Mouse (Mus musculus) forebrain, embryonic 15.5 days (tissue): ENCODE measurements around the gene Sh2d6. TPM values are rescaled to one million over a fixed set of nuclear protein-coding genes. Genes with fewer than 3 reads are reported as not detected.

Experiments used
- ATAC-seq: fragments of 200-750 bp; cut with Nextera tagmentation; replicated peaks from 2 replicates; pipeline ENCODE4 v1.8.0; 2017; ENCODE audit warnings: mild to moderate bottlenecking, moderate TSS enrichment, moderate library complexity
- H3K27ac ChIP-seq: fragments of 300-500 bp; sonication (generic); replicated peaks from 2 replicates; pipeline ENCODE4 v1.5.1; 2015; ENCODE audit warnings: mild to moderate bottlenecking, inconsistent platforms
- H3K27me3 ChIP-seq: fragments of 300-500 bp; sonication (generic); 2 replicates; pipeline ENCODE4 v1.6.1; 2015; ENCODE audit warnings: inconsistent platforms
- H3K36me3 ChIP-seq: fragments of 300-500 bp; sonication (generic); 2 replicates; pipeline ENCODE4 v1.6.1; 2015; ENCODE audit warnings: mild to moderate bottlenecking, inconsistent platforms
- H3K4me1 ChIP-seq: fragments of 300-500 bp; sonication (generic); 2 replicates; pipeline ENCODE4 v1.6.1; 2015; ENCODE audit warnings: inconsistent platforms
- H3K4me2 ChIP-seq: fragments of 300-500 bp; sonication (generic); replicated peaks from 2 replicates; pipeline ENCODE4 v1.6.1; 2015; ENCODE audit warnings: mild to moderate bottlenecking, inconsistent platforms
- H3K4me3 ChIP-seq: fragments of 300-500 bp; sonication (generic); 2 replicates; pipeline ENCODE4 v1.5.1; 2015; ENCODE audit warnings: mild to moderate bottlenecking, inconsistent platforms
- H3K9ac ChIP-seq: fragments of 300-500 bp; sonication (generic); replicated peaks from 2 replicates; pipeline ENCODE4 v1.6.1; 2015; ENCODE audit warnings: mild to moderate bottlenecking, inconsistent platforms
- H3K9me3 ChIP-seq: fragments of 300-500 bp; sonication (generic); 2 replicates; pipeline ENCODE4 v1.6.1; 2016; ENCODE audit warnings: inconsistent platforms
- WGBS: fragments of 180-500 bp; shearing (Covaris S2); methylation state at CpG from one replicate; pipeline ENCODE4 v1.1.7; 2015; ENCODE audit warnings: mixed read lengths; 5-methylcytosine and 5-hydroxymethylcytosine counted together
- polyA plus RNA-seq: library from polyadenylated mRNA; unstranded; fragments of >200 nt; fragmentation: Nextera tagmentation; extraction: Ambion mirVana; gene quantifications from 2 replicates; pipeline ENCODE4 v1.2.1, GENCODE M21; 2015

Sh2d6 gene
- polyA plus RNA-seq, 1 experiment from 2014 or later: 0.55 TPM

DNA sequence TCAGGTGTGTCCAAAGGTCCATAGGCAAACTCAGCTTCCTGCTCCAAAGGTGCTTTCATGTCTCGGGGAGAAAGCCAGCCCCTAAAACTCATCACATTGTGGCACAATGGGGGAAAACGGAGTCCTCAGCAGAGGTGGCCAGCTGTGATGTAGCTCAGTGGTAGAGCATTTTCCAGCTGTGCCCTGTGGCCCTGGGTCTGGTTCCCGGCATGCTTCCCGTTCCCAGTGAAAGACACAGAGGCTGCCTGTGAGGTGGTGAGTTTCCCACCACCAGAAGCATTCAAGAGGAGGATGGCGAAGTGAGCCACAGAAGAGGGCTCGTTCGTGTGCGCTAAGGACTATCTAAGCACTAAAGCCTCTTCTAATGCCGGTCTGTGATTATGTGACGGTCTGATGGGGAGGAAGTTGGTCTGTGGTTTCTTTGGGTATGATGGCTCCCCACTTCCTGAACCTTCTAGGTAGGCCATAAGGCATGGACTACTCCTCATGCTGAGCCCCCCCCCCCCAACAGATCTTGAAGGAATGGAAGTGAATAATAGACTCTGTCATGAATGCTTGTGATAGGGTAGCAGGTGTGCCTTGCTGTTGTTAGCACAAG, 29.1 kb upstream of the Sh2d6 start:
- WGBS: 90% methylated on average over 10 of the region's 10 CpGs
- no peak overlapping the region for H3K4me3 ChIP-seq
- H3K9ac ChIP-seq: no peak overlapping the region
- no peaks in the 10 kb centered on the region for H3K27me3 ChIP-seq
- H3K4me1 ChIP-seq: peaks cover 15% of the 10 kb centered on the region
- H3K36me3 ChIP-seq: no peaks in the 10 kb centered on the region
- ATAC-seq: no peak
- H3K9me3 ChIP-seq: no peaks in the 10 kb centered on the region
- H3K27ac ChIP-seq: no peak overlapping the region
- no peak overlapping the region for H3K4me2 ChIP-seq

DNA sequence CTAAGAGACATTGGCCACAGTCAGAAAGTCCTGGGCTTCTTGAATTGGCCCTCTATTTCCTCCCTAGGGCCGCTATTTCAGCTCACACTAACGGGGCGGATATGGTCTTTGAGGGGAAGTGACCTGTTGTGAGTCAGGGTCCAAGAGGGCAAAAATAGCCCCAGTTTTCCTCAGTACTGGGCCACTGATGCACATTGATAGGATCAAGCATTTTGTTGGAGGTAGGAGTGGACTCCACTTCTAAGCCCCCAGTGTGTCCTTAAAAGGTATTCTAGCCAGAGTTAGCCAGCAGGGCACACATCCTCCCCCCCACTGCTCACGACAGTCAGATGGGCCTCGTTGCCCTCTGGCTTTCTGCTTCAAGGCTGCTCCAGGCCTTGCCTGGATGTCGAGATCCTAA, 28.5 kb upstream of the Sh2d6 start:
- 73% methylated on average over 6 of the region's 6 CpGs for WGBS
- Histone ChIP-seq H3K27ac (no peak overlapping the region), H3K4me2 (no peak overlapping the region), H3K4me3 (no peak overlapping the region), H3K9ac (no peak overlapping the region), H3K27me3 (no peaks in the 10 kb centered on the region), H3K36me3 (no peaks in the 10 kb centered on the region), H3K9me3 (no peaks in the 10 kb centered on the region), H3K4me1 (peaks cover 15% of the 10 kb centered on the region)
- no peak for ATAC-seq

DNA sequence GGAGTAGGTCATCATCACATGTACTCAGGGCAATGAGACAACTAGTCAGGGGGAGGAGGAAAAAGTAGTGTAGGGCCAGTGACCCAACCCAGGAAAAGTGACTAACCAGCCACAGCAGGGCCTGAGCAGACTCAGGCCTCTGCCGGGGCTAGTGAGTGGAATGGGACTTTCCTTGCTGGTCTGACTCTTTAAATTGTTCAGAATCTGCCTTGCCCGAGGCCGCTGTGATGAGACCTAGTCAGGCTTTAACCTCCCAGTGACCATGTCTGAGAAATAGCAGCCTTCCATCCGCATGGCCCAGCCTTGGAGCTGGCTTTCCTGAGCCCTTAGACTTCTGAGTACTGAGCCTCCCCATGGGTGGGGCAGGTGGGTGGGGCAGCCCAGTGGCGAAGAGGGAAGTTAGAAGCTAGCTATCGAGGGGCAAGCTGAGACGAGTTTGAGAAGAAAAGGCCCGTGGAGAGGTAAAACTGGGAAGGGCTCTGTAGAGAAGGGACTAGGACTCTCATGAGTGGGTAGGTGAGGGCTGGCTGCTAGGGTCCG, 27.6 kb upstream of the Sh2d6 start:
- ATAC-seq: no peak
- Histone ChIP-seq H3K4me3 (no peak overlapping the region), H3K4me1 (peaks cover 20% of the 10 kb centered on the region), H3K9me3 (no peaks in the 10 kb centered on the region), H3K4me2 (no peak overlapping the region), H3K27me3 (no peaks in the 10 kb centered on the region), H3K36me3 (no peaks in the 10 kb centered on the region), H3K9ac (no peak overlapping the region), H3K27ac (no peak overlapping the region)
- 76% methylated on average over 9 of the region's 9 CpGs for WGBS

DNA sequence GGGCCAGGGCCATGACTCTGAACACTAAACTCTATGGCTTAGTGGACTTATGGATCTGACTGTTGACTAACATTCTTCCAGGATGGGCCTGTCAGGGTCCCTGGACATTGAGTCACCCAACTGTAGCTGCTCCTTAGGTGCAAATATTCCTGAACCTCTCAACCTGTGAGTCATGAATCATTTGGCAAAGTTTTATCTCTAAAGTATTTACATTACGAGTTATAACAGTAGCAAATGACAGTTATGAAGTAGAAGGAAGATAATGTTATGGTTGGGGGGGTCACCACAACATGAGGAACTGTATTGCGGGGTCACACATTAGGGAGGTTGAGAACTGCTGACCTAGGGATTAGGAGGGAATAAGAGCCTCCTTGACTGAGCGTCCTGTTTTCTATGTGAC, 26.4 kb upstream of the Sh2d6 start:
- no peak overlapping the region for H3K27ac ChIP-seq
- 97% methylated on average over 3 of the region's 3 CpGs for WGBS
- ATAC-seq: no peak
- H3K4me1 ChIP-seq: peaks cover 11% of the 10 kb centered on the region
- H3K27me3 ChIP-seq: no peaks in the 10 kb centered on the region
- H3K9me3 ChIP-seq: no peaks in the 10 kb centered on the region
- H3K4me2 ChIP-seq: no peak overlapping the region
- H3K36me3 ChIP-seq: no peaks in the 10 kb centered on the region
- no peak overlapping the region for H3K4me3 ChIP-seq
- H3K9ac ChIP-seq: no peak overlapping the region

DNA sequence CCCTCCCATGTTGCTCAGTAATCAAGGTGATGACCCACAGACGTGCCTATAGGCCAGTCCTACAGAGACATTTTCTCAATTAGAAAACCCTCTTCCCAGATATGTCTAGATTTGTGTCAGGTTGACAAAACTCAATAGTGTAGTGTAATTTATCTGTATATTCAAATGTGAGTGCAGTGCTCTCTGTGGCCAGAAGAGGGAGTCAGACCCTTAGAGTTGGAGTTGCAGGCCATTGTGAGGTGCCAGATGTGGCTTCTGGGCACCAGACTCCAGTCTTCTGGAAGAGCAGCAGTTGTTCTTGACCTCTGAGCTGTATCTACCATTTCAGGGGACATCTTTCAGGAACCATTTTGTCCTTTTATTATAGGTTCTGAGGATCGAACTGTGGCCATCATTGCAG, 25.6 kb upstream of the Sh2d6 start:
- Histone ChIP-seq H3K4me1 (peaks cover 6% of the 10 kb centered on the region; the same call in 1 of the 2 replicates), H3K4me2 (no peak overlapping the region), H3K27me3 (no peaks in the 10 kb centered on the region), H3K27ac (no peak overlapping the region), H3K9ac (no peak overlapping the region), H3K36me3 (no peaks in the 10 kb centered on the region), H3K9me3 (no peaks in the 10 kb centered on the region), H3K4me3 (no peak overlapping the region)
- no peak for ATAC-seq
- 89% methylated on average over 2 of the region's 2 CpGs for WGBS

DNA sequence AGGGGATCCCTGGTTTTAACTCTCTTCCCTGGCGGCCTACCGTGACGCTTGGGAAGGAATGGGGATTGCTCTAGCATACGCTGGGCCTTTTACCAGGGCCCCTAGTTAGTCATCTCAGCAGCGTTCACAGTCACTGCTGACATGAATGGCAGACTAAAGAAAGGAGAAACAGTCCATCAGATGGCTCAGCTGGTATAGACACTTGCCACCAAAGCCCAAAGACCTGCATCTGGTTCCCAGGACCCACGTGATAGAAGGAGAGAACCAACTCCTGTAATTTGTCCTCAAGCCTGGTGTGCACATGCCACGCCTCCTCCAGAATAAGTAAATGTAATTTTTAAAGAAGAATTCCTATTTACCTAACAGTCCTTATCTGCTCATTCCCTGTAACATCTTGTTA, 23.9 kb upstream of the Sh2d6 start:
- Histone ChIP-seq H3K4me3 (no peak overlapping the region), H3K27ac (no peak overlapping the region), H3K36me3 (no peaks in the 10 kb centered on the region), H3K9me3 (no peaks in the 10 kb centered on the region), H3K4me2 (no peak overlapping the region), H3K27me3 (no peaks in the 10 kb centered on the region), H3K9ac (no peak overlapping the region), H3K4me1 (peaks cover 6% of the 10 kb centered on the region; the same call in 1 of the 2 replicates)
- 50% methylated on average over 7 of the region's 7 CpGs for WGBS
- ATAC-seq: no peak

DNA sequence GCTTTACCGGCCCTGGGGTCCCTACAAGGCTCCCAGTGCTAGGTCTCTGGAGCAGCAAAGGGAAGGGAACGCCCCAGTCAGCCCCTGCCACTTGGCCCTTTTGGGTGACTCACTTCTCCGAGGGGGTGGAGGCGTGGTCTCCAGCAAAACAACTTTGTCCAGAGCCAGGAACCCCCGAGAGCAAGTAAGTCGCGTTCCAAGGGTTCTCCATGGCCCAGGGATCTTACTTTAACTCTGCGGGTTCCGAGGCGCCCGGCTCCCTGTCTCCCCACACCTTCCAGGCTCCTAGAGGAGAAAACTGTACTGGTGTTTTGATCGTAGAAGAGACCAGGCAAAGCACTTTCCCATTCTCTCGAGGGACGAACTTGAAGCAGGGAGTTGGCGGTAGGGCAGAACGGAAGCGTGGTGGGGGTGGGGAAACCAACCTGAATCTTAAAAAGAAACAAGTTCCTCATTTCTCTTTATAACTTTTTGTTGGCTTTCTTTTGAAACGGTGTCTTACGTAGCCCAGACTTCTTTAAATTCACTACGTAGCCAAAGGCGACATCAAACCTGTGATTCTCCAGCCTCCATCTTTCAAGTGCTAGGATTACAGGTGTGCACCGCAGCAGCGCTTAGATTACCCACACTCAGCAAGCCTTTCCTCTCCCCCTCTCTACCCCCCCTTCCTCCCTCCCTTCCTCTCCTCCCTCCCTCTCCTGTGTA, 22.9 kb upstream of the Sh2d6 start, which contains the start of gene Capg:
TSS of gene Capg (plus strand) at position 109 of the 705 bp plus-strand sequence.
- Histone ChIP-seq H3K27me3 (no peaks in the 10 kb centered on the region), H3K27ac (no peak within 1 kb of the TSS), H3K36me3 (no peaks in the 10 kb centered on the region), H3K4me2 (no peak within 1 kb of the TSS; the same call in 1 of the 2 replicates), H3K9ac (no peak within 1 kb of the TSS), H3K9me3 (no peaks in the 10 kb centered on the region), H3K4me3 (no peak within 1 kb of the TSS), H3K4me1 (peaks cover 6% of the 10 kb centered on the region; the same call in 1 of the 2 replicates)
- ATAC-seq: no peak
- 24% methylated on average over 23 of the region's 23 CpGs for WGBS

DNA sequence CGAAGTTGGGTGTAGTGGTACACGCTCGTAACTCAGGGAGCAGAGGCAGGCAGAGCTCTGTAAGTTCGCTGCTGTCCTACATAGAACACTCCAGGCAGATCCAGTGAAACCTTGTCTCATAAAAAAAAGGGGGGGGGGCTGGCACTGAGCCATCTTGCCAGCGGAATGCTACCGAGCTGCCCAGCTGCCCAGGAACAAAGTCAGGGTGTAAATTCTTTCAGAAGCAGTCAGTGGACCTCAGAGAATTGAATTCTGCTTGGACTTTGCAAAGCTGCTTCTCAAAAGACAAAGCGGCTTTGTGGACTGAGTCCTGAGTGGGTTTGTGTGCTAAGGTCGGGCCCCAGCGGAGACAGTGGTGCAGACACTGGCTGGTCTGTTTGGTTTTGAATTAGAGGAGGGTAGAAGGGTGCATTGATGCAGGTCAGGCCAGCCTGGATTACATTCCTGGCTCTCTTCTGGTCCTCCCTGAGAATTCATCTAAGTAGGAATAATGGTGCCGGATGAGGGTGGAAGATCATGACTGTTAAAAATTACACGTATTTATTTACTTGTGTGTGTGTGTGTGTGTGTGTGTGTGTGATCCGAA, 21.9 kb upstream of the Sh2d6 start:
- no peaks in the 10 kb centered on the region for H3K9me3 ChIP-seq
- H3K9ac ChIP-seq: no peak overlapping the region
- 63% methylated on average over 12 of the region's 12 CpGs for WGBS
- peaks cover 9% of the 10 kb centered on the region for H3K4me1 ChIP-seq
- no peak overlapping the region for H3K4me3 ChIP-seq
- ATAC-seq: no peak
- H3K36me3 ChIP-seq: no peaks in the 10 kb centered on the region
- no peak overlapping the region for H3K4me2 ChIP-seq
- H3K27me3 ChIP-seq: no peaks in the 10 kb centered on the region
- H3K27ac ChIP-seq: no peak overlapping the region

DNA sequence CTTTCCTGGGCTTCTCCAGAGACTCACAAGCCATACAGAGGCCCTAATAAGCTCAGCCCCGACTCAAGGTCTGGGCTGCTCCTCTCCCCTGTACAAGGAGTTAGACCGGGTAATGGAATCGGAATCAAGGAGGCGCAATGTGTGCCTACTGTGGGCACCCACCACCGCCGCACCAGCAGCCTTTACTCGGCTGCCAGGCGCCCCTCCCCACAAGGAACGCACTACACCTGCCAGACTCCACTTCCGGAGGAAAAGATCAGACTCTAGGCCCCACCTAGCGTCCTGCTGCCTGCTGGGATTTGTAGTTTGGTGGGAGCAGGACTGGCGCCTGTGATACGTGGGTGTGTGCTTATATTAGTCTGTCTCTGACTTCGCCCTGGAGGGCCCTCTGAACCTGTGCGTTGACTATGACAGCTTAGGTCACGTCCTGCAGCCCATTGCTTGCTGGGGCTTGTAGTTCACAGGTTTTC, 17.1 kb upstream of the Sh2d6 start:
- 1% methylated on average over 16 of the region's 16 CpGs for WGBS

DNA sequence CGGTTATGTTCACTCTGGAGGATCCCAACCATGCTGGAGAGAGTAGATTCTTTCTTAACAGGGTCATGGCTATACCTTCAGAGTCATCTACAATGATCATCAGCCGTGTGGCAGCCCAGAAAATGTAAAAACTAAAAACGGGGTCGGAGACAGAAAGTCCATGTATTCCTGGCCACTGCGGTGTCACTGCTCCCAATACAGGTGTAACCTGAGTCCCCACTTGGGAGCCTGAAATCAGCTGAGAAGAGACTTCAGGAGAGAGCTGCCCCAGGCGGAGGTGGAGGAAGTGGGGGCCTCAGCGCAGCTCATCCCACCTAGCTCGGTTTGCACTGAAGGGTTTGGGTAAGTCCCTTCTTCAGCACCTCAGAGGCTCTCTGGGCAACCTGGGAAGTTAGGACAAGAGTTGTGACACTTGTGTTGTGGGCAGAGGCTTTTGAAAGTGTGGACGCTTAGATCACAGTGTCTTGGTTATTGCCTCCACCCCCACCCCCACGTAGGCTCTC, 16.5 kb upstream of the Sh2d6 start:
- Histone ChIP-seq H3K4me2 (peak overlapping the region; percentile 71), H3K27ac (peak overlapping the region; percentile 62; the same call in 1 of the 2 replicates), H3K4me3 (peak overlapping the region; percentile 55), H3K9me3 (no peaks in the 10 kb centered on the region), H3K9ac (peak overlapping the region; percentile 77), H3K27me3 (no peaks in the 10 kb centered on the region), H3K36me3 (no peaks in the 10 kb centered on the region), H3K4me1 (peaks cover 13% of the 10 kb centered on the region)
- ATAC-seq: peak; percentile 9; the same call in 1 of the 2 replicates
- WGBS: 56% methylated on average over 10 of the region's 10 CpGs

More for the DNA sequence above, 17.1 kb upstream of the Sh2d6 start:
- ATAC-seq: peak; percentile 97
- Histone ChIP-seq H3K27me3 (no peaks in the 10 kb centered on the region), H3K36me3 (no peaks in the 10 kb centered on the region), H3K4me2 (peak overlapping the region; percentile 71), H3K4me3 (peak overlapping the region; percentile 55), H3K9me3 (no peaks in the 10 kb centered on the region), H3K27ac (peak overlapping the region; percentile 62; the same call in 1 of the 2 replicates), H3K4me1 (peaks cover 13% of the 10 kb centered on the region), H3K9ac (peak overlapping the region; percentile 77)

DNA sequence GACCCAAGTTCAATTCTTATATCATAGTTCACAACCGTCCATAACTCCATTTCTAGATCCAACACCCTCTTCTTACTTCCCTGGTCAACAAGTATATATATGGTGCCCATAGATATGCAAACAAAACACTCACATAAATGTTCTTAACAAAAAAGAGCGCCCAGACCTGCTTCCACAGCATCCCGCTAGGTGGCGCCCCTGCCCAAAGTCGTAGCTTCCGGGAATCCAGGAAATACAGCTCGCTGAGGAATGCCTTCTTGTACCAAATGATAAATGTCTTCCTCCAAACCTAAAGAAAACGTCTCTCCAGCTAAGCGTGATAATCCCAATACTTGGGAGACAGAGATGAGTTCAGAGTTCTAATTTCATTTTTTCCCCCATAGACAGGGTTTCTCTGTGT, 13.7 kb upstream of the Sh2d6 start:
- Histone ChIP-seq H3K4me1 (peaks cover 13% of the 10 kb centered on the region), H3K36me3 (no peaks in the 10 kb centered on the region), H3K9me3 (no peaks in the 10 kb centered on the region), H3K27me3 (no peaks in the 10 kb centered on the region), H3K27ac (0 out of 2 replicates have a peak overlapping the region, but pooled peaks have one; percentile 51), H3K4me3 (no peak overlapping the region), H3K9ac (no peak overlapping the region), H3K4me2 (peak overlapping the region; percentile 29)
- WGBS: 1% methylated on average over 9 of the region's 9 CpGs
- ATAC-seq: no peak
